Mouse (Mus musculus) midbrain, embryonic 13.5 days (tissue): Measurements from ENCODE around the gene Phkg2. TPM values are rescaled to one million over a fixed set of nuclear protein-coding genes. Genes with fewer than 3 reads are reported as not detected.
"Not testable (repeated sequence)": the region's sequence is repeated elsewhere in the genome, so short reads cannot be mapped to it uniquely, and the experiment has no call there.

Experiments
- ATAC-seq: fragments of 200-750 bp; cut with Nextera tagmentation; 2 replicates; pipeline ENCODE4 v1.8.0; 2017; ENCODE audit warnings: mild to moderate bottlenecking, moderate TSS enrichment, moderate library complexity
- H3K27ac ChIP-seq: fragments of 300-500 bp; sonication (generic); 2 replicates; pipeline ENCODE4 v1.5.1; 2015; ENCODE audit warnings: inconsistent platforms, mild to moderate bottlenecking, moderate library complexity
- H3K27me3 ChIP-seq: fragments of 300-500 bp; sonication (generic); 2 replicates; pipeline ENCODE4 v1.6.1; 2015; ENCODE audit warnings: mild to moderate bottlenecking, inconsistent platforms
- H3K36me3 ChIP-seq: fragments of 300-500 bp; sonication (generic); 2 replicates; pipeline ENCODE4 v1.6.1; 2015; ENCODE audit warnings: mild to moderate bottlenecking, inconsistent platforms
- H3K4me1 ChIP-seq: fragments of 300-500 bp; sonication (generic); replicated peaks from 2 replicates; pipeline ENCODE4 v1.6.1; 2015; ENCODE audit warnings: inconsistent platforms
- H3K4me2 ChIP-seq: fragments of 300-500 bp; sonication (generic); replicated peaks from 2 replicates; pipeline ENCODE4 v1.6.1; 2015; ENCODE audit warnings: moderate library complexity, mild to moderate bottlenecking, inconsistent platforms
- H3K4me3 ChIP-seq: fragments of 300-500 bp; sonication (generic); replicated peaks from 2 replicates; pipeline ENCODE4 v1.5.1; 2015; ENCODE audit warnings: mild to moderate bottlenecking, inconsistent platforms
- H3K9ac ChIP-seq: fragments of 300-500 bp; sonication (generic); replicated peaks from 2 replicates; pipeline ENCODE4 v1.6.1; 2015; ENCODE audit warnings: mild to moderate bottlenecking, inconsistent platforms
- H3K9me3 ChIP-seq: fragments of 300-500 bp; sonication (generic); 2 replicates; pipeline ENCODE4 v1.6.1; 2016; ENCODE audit warnings: mild to moderate bottlenecking, inconsistent platforms
- WGBS: fragments of 180-500 bp; shearing (Covaris S2); methylation state at CpG from one replicate; pipeline ENCODE4 v1.1.7; 2015; 5-methylcytosine and 5-hydroxymethylcytosine counted together
- polyA plus RNA-seq: library from polyadenylated mRNA; unstranded; fragments of >200 nt; fragmentation: Nextera tagmentation; extraction: Ambion mirVana; gene quantifications from 2 replicates; pipeline ENCODE4 v1.2.1, GENCODE M21; 2015

Gene Phkg2
- polyA plus RNA-seq, 1 experiment from 2014 or later, result 59.4 TPM

DNA sequence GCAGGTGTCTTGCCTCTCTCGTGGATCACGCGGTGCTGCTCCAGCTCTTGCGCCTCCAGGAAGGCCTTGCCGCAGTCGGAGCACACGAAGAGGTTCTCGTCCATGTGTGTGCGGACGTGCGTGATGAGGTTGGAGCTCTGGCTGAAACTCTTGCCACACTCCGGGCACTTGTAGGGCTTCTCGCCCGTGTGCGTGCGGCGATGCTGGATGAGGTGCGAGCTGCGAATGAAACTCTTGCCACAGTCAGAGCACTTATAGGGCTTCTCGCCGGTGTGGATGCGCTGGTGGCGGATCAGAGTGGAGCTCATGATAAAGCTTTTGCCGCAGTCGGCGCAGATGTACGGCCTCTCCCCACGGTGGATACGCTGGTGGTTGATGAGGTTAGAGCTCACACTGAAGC lies 37.9 kb downstream of the Phkg2 start:
- no peaks in the 10 kb centered on the region for H3K9me3 ChIP-seq
- 97% methylated on average over 29 of the region's 29 CpGs for WGBS
- no peak overlapping the region for H3K27ac ChIP-seq
- H3K36me3 ChIP-seq, result peaks cover 72% of the 10 kb centered on the region
- H3K9ac ChIP-seq, result no peak overlapping the region
- no peak for ATAC-seq
- H3K4me1 ChIP-seq, result peaks cover 16% of the 10 kb centered on the region
- H3K4me3 ChIP-seq, result no peak overlapping the region
- H3K4me2 ChIP-seq, result no peak overlapping the region
- H3K27me3 ChIP-seq, result no peaks in the 10 kb centered on the region

DNA sequence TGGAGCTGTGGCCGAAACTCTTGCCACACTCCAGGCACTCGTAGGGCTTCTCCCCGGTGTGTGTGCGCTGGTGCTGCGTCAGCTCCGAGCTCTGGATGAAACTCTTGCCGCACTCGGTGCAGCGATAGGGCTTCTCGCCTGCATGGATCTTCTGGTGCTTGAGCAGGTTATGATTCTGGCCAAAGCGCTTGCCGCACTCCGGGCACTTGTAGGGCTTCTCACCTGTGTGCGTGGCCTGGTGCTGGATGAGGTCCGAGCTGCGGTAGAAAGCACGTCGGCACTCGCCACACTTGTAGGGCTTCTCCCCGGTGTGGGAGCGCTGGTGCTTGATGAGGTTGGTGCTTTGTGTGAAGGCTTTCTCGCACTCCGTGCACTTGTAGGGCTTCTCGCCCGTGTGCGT lies 38.4 kb downstream of the Phkg2 start:
- no peak overlapping the region for H3K27ac ChIP-seq
- peaks cover 21% of the 10 kb centered on the region for H3K4me1 ChIP-seq
- no peak overlapping the region for H3K4me2 ChIP-seq
- H3K9me3 ChIP-seq, result no peaks in the 10 kb centered on the region
- H3K4me3 ChIP-seq, result no peak overlapping the region
- H3K36me3 ChIP-seq, result peaks cover 66% of the 10 kb centered on the region
- H3K9ac ChIP-seq, result no peak overlapping the region
- no peaks in the 10 kb centered on the region for H3K27me3 ChIP-seq
- no peak for ATAC-seq
- 96% methylated on average over 26 of the region's 26 CpGs for WGBS

DNA sequence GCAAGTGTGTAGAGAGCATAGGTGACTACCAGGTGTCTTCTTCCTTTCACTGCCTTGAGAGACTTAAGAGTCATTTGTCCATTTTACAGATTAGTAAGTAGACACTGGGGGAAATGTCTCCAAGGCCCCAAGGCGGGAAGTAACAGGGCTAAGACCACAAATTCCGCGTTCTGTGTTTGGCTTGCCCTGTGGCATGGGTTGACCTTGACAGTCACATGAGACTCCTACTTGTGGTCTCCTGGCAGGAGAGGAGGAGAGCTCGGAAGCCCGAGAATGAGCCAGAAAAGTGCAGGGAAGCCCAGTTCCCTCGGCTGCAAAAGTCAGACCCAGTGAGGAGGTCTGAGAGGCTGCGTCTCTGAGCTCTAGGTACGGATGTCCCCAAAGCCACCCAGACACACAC lies 40.4 kb downstream of the Phkg2 start:
- H3K27ac ChIP-seq, result no peak overlapping the region
- H3K9me3 ChIP-seq, result no peaks in the 10 kb centered on the region
- peak overlapping the region; percentile 88 for H3K4me2 ChIP-seq
- peak overlapping the region; percentile 100 for H3K4me3 ChIP-seq
- H3K36me3 ChIP-seq, result peaks cover 47% of the 10 kb centered on the region
- WGBS, result 85% methylated on average over 8 of the region's 8 CpGs
- peak overlapping the region; percentile 97 for H3K9ac ChIP-seq
- no peak for ATAC-seq
- peaks cover 36% of the 10 kb centered on the region for H3K4me1 ChIP-seq
- H3K27me3 ChIP-seq, result no peaks in the 10 kb centered on the region

DNA sequence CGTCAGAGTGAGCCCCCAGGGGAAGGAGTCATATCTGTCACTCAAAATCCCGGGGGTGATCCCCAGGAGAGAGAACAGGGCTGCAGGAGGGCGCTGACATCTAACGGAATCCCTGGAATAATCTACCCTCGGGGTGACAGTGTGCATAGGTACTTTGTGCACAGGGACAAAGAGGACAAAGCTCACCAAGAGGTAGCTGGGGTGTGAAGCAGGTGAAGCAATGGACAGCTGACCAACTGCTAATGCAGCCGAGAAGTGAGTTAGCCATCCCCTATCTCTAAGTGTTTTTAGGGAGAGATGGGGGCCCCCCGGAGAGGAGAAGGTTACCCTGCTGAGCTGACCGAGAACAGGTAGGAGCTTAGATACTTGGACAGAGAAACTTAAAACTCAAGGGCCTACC lies 41.0 kb downstream of the Phkg2 start:
- Histone ChIP-seq H3K4me2 (peak overlapping the region; percentile 88), H3K36me3 (peaks cover 41% of the 10 kb centered on the region), H3K4me3 (peak overlapping the region; percentile 100), H3K27ac (peak overlapping the region; percentile 92), H3K9me3 (no peaks in the 10 kb centered on the region), H3K9ac (peak overlapping the region; percentile 97), H3K4me1 (peaks cover 36% of the 10 kb centered on the region), H3K27me3 (no peaks in the 10 kb centered on the region)
- WGBS, result 21% methylated on average over 8 of the region's 8 CpGs
- ATAC-seq, result no peak

DNA sequence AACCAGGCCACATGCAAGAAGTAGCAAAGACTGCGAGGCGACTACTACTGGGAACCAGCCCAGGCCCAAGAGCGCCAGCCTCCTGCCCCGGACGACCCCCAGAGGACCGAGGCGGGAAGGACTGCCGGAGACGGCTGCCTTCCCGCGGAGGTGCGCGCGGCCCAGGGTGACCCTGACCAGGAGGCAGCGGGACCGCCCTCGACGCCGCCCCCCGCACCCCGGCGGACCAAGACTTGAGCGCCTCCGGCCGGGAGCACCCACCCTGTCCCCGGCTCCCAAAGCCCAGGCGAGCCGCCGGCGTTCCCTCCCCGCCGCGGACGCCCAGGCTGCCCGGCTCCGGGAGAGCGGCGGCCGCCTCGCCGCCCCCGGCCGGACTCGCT lies 41.4 kb downstream of the Phkg2 start:
- WGBS, result under 1% methylated on average over 44 of the region's 44 CpGs
- peaks cover 36% of the 10 kb centered on the region for H3K4me1 ChIP-seq
- H3K36me3 ChIP-seq, result peaks cover 37% of the 10 kb centered on the region
- peak overlapping the region; percentile 92 for H3K27ac ChIP-seq
- H3K27me3 ChIP-seq, result no peaks in the 10 kb centered on the region
- H3K9ac ChIP-seq, result peak overlapping the region; percentile 97
- peak; percentile 38 for ATAC-seq
- peak overlapping the region; percentile 100 for H3K4me3 ChIP-seq
- H3K9me3 ChIP-seq, result no peaks in the 10 kb centered on the region
- H3K4me2 ChIP-seq, result peak overlapping the region; percentile 88

DNA sequence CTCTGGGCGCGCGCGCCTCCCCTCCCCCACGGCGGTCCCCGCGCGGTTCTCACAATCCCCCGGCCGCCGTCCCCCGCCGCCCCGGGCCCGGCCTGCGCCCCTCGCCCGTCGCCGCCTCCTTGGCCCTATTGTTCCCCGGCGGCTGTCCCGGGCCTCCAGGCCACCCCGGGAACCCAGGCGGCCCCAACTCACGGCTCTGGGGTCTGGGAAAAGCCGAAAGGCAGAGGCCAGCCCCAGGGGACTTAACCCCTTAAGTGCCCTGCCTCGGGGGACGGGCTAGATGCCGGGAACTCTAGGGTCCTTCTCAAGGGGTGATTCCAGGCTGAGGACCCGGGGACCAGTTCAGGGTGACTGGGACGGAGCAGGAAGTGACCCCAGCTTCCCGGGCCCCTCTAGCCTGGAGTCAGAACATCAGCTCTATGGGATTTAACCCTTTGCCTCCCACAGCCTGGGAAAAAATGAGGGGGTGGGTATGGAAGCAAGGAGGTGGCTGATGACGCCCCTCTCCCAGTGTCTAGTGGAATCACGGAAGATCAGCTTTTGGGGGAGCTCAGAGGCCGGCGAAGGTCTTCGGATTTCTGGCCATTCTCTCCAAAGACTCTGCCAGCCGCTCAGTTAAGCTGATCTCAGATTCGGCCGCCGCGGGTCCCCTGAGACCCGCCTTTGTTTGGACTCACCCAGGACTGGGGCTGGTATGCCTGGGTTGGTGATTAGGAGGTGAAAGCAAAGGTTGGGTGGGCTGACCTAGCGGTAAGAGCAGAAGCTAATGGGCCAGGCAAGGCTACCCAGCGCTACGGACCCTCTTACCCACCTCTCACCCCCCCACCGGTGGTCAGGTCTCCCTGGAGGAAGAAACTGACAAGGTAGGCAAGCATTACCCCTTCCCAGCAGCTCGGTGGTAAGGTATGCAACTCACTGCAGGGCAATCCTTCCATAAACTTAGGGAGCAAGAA lies 42.0 kb downstream of the Phkg2 start, which contains the start of gene Zfp629:
Gene Zfp629, minus strand, starts transcription at position 907 of the 953 bp plus-strand sequence.
- Histone ChIP-seq H3K27ac (peak within 1 kb of the TSS; percentile 92), H3K36me3 (peaks cover 30% of the 10 kb centered on the region), H3K9ac (peak within 1 kb of the TSS; percentile 97), H3K4me2 (peak within 1 kb of the TSS; percentile 88), H3K4me1 (peaks cover 36% of the 10 kb centered on the region), H3K4me3 (peak within 1 kb of the TSS; percentile 100), H3K9me3 (no peaks in the 10 kb centered on the region), H3K27me3 (no peaks in the 10 kb centered on the region)
- ATAC-seq, result peak; percentile 93
- under 1% methylated on average over 50 of the region's 50 CpGs for WGBS

DNA sequence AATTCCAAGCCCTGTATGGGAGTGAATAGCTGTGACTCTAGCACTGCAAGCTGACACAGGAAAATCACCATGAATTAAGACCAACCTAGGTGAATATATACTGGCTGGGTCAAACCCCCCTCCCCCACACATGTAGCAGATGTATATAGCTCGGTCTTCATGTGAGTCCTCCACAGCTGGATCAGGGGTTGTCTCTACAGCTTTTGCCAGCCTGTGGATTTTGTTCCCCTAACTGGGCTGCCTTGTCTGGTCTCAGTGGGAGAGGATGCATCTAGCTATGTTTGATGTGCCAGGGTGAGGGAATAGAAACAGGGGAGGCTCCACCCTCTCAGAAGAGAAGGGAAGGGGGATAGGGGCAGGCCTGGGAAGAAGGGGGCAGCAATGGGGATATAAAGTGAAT lies 43.2 kb downstream of the Phkg2 start:
- Histone ChIP-seq H3K27ac (0 out of 2 replicates have a peak overlapping the region, but pooled peaks have one; percentile 32), H3K27me3 (no peaks in the 10 kb centered on the region), H3K4me3 (peak overlapping the region; percentile 100), H3K4me2 (peak overlapping the region; percentile 88), H3K36me3 (peaks cover 19% of the 10 kb centered on the region), H3K9me3 (no peaks in the 10 kb centered on the region), H3K9ac (peak overlapping the region; percentile 55), H3K4me1 (peaks cover 36% of the 10 kb centered on the region)
- 59% methylated on average over 1 of the region's 1 CpGs for WGBS
- ATAC-seq, result no peak

DNA sequence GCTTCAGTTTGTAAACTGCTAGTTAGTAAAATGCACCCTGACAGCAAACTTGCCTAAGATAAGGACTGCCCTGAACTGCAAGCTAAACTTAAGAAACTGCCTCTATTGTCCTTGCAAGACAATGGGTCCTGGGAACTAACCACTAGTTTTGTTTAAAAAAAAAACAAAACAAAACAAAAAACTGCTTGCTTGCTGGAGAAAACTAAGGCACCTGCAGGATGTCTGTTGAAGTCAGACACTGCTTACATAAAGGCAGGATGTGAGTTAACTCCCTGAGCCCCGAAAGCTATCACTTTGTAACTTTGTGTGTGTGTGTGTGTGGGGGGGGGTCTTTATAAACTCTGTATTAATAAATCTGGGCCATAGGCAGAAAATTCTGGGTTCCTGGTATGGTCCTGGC lies 43.7 kb downstream of the Phkg2 start:
- no peaks in the 10 kb centered on the region for H3K27me3 ChIP-seq
- no peak for ATAC-seq
- H3K4me2 ChIP-seq, result peak overlapping the region; percentile 88
- peaks cover 36% of the 10 kb centered on the region for H3K4me1 ChIP-seq
- H3K27ac ChIP-seq, result no peak overlapping the region
- H3K4me3 ChIP-seq, result no peak overlapping the region
- H3K9me3 ChIP-seq, result no peaks in the 10 kb centered on the region
- peaks cover 13% of the 10 kb centered on the region for H3K36me3 ChIP-seq
- WGBS, result 100% methylated on average over 1 of the region's 1 CpGs
- H3K9ac ChIP-seq, result no peak overlapping the region

DNA sequence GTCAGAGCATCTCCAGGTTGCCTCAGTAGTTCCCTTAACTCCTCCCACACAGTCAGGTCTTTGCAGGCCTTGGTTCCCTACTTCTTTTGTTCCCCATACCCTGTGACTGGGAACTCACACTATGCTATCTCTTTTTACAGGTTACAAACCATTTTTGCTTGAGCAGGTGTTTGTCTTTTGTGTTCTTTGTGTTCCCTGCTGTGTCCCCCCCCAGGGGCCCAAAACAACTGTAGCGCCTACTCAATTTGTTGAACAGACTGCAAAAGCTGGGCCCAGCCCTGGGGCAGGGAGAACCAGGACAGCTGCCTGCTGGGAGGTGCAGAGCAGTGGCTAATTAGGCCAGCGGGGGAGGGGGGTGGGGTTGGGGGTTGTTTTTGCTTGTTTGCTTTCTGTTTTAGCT lies 44.8 kb downstream of the Phkg2 start:
- WGBS, result 38% methylated on average over 2 of the region's 2 CpGs
- Histone ChIP-seq H3K9me3 (no peaks in the 10 kb centered on the region), H3K4me3 (no peak overlapping the region), H3K9ac (no peak overlapping the region), H3K4me1 (peaks cover 36% of the 10 kb centered on the region), H3K27ac (0 out of 2 replicates have a peak overlapping the region, but pooled peaks have one; percentile 14), H3K36me3 (peaks cover 2% of the 10 kb centered on the region; the same call in 1 of the 2 replicates), H3K4me2 (no peak overlapping the region), H3K27me3 (no peaks in the 10 kb centered on the region)
- no peak for ATAC-seq

DNA sequence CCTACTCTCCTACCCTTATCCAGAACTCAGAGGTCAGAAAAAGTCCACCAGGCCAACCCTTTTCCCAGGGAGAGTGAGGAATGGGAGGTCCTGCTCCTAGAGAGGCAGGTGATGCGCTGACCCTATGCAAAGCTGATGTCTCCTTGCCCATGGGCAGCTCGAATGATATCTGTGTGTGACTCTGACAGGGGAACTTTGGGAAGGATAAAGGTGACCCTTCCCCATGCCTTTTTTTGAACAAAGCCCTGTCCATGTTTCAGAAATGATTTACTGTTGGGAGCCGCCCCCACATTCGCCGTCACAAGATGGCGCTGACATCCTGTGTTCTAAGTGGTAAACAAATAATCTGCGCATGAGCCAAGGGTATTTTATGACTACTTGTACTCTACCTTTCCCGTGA lies 45.3 kb downstream of the Phkg2 start:
- not testable (repeated sequence) for H3K27me3 ChIP-seq, H3K4me3 ChIP-seq, H3K9me3 ChIP-seq, H3K36me3 ChIP-seq, H3K9ac ChIP-seq, H3K4me2 ChIP-seq, ATAC-seq
- H3K4me1 ChIP-seq, result peaks cover 32% of the 10 kb centered on the region
- 90% methylated on average over 7 of the region's 8 CpGs for WGBS
- H3K27ac ChIP-seq, result 0 out of 2 replicates have a peak overlapping the region, but pooled peaks have one; percentile 14

DNA sequence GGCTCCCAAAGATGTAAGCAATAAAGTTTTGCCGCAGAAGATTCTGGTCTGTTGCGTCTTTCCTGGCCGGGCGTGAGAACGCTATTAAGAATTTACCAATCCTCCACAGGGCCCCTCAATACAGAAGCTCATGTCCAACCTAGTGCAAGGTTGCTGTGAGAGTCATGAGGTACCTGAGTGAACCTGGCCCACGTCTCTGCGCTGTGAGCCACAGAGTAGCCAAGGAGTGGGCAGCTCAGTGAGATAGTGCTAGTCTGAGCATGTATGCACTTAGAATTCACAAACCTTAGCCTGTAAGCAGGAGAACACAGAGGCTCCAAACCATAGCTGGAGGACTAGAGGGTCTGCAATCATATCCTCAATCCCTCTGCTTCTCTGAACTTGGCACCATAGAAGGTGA lies 52.9 kb downstream of the Phkg2 start:
- Histone ChIP-seq H3K9ac (no peak overlapping the region), H3K4me1 (no peaks in the 10 kb centered on the region), H3K36me3 (no peaks in the 10 kb centered on the region), H3K27me3 (no peaks in the 10 kb centered on the region), H3K27ac (no peak overlapping the region), H3K9me3 (no peaks in the 10 kb centered on the region), H3K4me3 (no peak overlapping the region), H3K4me2 (no peak overlapping the region)
- WGBS, result 97% methylated on average over 7 of the region's 7 CpGs
- ATAC-seq, result no peak

DNA sequence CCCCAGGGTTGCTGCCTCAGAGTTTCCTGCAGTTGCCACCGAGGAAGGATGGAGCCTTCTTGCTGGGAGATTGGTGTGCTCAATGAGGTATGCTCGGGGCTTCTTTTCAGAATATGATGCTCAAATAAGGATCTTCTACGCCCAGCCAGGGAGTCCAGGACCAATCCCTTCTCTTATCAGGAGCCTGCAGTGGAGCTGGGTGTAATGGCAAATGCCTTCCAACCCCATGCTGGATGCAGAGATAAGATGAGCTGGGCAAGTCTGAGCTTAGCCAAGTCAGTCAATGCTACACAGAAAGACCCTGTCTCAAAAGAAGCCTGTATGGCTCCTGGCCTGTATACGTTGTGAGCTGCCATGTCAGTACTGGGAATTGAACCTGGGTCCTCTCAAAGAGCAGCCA lies 53.3 kb downstream of the Phkg2 start:
- no peak overlapping the region for H3K4me2 ChIP-seq
- H3K9me3 ChIP-seq, result no peaks in the 10 kb centered on the region
- no peak overlapping the region for H3K9ac ChIP-seq
- H3K4me3 ChIP-seq, result no peak overlapping the region
- no peaks in the 10 kb centered on the region for H3K36me3 ChIP-seq
- H3K27me3 ChIP-seq, result no peaks in the 10 kb centered on the region
- ATAC-seq, result no peak
- H3K27ac ChIP-seq, result no peak overlapping the region
- no peaks in the 10 kb centered on the region for H3K4me1 ChIP-seq
- WGBS, result 87% methylated on average over 4 of the region's 4 CpGs
